Mouse (Mus musculus): ENCODE measurements around the gene Hs1bp3.

DNA sequence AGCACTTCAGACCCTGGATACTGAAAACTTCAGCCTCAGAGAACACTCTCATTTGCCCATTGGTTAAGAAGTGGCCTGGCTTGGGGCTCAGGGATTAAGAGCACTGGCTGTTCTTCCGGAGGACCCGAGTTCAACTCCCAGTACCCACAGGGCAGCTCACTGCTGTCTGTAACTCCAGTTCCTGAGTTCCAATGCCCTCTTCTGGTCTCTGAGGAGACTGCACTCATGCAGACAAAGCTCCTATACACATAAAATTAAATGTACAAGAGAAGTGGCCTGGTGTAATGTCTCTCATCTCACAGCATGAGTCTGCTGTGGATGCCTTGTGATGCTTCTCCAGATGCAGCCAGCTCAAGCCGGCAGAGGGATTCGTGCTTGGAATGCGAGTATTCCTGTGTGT is 3.3 kb downstream of the Hs1bp3 start:
- TF ChIP-seq CTCF (conservative IDR thresholded peaks at IDR 0.05; ENCODE audit: low read length) = peak; percentile 42
- TF ChIP-seq POU5F1 (IDR thresholded peaks at IDR 0.05; ENCODE audit: borderline replicate concordance, low read length) = no peak
